Mouse (Mus musculus): ENCODE data around the gene Nol10. TPM values are rescaled to one million over a fixed set of nuclear protein-coding genes. Genes with fewer than 3 reads are reported as not detected.
A peak's percentile ranks its signal among the peaks of the same experiment; 100 is the strongest.

Gene Nol10
- polyA plus RNA-seq, 1 experiment from 2014 or later = 28.1 TPM

GRCm38 (mm10) chr12:17324549-17325470 lies 23.4 kb upstream of the Nol10 start:
- DNase-seq (ENCODE audit: low spot score) (peak; percentile 42), ATAC-seq (ENCODE audit: low FRiP score) (peak; percentile 45; the same call in 1 of the 2 replicates)
- Histone ChIP-seq H3K4me2 (replicated peaks; ENCODE audit: low read depth, low read length) (peak overlapping the region; percentile 52), H3K9ac (ENCODE audit: low read depth, low read length) (peak overlapping the region; percentile 29; the same call in 1 of the 2 replicates), H3K9me3 (ENCODE audit: control insufficient read depth, low read length) (no peaks in the 10 kb centered on the region), H3K4me3 (ENCODE audit: low read depth, low read length) (peak overlapping the region; percentile 30), H3K27me3 (ENCODE audit: control insufficient read depth, insufficient read depth, low read length) (peaks cover 26% of the 10 kb centered on the region), H3K27ac (ENCODE audit: low read depth, low read length) (no peak overlapping the region), H3K4me1 (replicated peaks; ENCODE audit: control insufficient read depth, insufficient read depth, low read length) (no peaks in the 10 kb centered on the region), H3K36me3 (ENCODE audit: control insufficient read depth, insufficient read depth, low read length) (no peaks in the 10 kb centered on the region)
- WGBS = 4% methylated on average over 51 of the region's 51 CpGs

DNA sequence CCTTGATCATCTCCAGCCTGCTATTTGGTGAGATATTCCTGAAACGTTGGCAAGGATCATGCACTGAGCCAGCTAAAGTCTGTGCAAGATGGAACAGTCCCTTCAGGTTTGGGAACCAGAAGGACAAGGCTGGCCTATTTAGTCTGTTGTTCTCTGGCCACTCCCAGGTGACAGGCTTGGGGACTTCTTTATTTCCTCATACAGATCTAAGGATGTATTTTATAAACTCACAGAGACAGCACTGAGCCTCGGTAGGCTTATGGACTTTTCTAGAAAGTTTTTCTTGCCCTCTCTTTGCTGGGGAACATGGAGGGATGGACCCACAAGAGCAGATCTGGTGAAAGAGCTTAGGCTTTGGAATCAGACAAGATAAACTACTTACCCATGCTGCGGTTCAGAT lies 19.0 kb upstream of the Nol10 start, which contains the start of gene Atp6v1c2:
Gene Atp6v1c2 (minus strand): TSS at position 101 of the 400 bp plus-strand sequence.
- H3K36me3 ChIP-seq (ENCODE audit: control insufficient read depth, insufficient read depth, low read length) = no peaks in the 10 kb centered on the region
- no peak within 1 kb of the TSS for H3K4me3 ChIP-seq (ENCODE audit: low read depth, low read length)
- WGBS = 83% methylated on average over 3 of the region's 3 CpGs
- no peak within 1 kb of the TSS for H3K9ac ChIP-seq (ENCODE audit: low read depth, low read length)
- H3K4me1 ChIP-seq (replicated peaks; ENCODE audit: control insufficient read depth, insufficient read depth, low read length) = no peaks in the 10 kb centered on the region
- H3K9me3 ChIP-seq (ENCODE audit: control insufficient read depth, low read length) = no peaks in the 10 kb centered on the region
- H3K27me3 ChIP-seq (ENCODE audit: control insufficient read depth, insufficient read depth, low read length) = peaks cover 14% of the 10 kb centered on the region
- H3K27ac ChIP-seq (ENCODE audit: low read depth, low read length) = no peak within 1 kb of the TSS
- ATAC-seq (ENCODE audit: low FRiP score) (no peak), DNase-seq (ENCODE audit: low spot score) (no peak)
- H3K4me2 ChIP-seq (replicated peaks; ENCODE audit: low read depth, low read length) = no peak within 1 kb of the TSS

DNA sequence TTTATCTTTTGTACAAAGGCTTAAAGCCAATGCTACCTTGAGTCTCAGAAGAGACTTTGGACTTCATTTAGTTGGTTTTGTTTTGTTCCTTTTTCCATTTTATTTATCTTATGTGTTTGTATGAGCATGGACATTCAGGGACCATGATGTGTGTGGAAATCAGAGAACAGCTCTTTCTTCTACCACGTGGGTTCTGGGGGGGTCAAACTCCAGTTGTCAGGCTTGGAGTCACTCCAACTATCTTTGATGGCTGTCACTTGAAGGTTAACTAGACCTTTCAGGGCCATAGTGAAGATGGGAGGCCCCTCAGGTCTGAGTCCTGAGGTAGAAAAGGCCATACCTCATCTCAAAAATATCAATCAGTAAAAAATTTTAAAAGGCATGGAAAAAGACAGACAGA lies 14.8 kb upstream of the Nol10 start:
- no peak for DNase-seq (ENCODE audit: low spot score)
- no peak overlapping the region for H3K27ac ChIP-seq (ENCODE audit: low read depth, low read length)
- no peak overlapping the region for H3K9ac ChIP-seq (ENCODE audit: low read depth, low read length)
- H3K27me3 ChIP-seq (ENCODE audit: control insufficient read depth, insufficient read depth, low read length) = no peaks in the 10 kb centered on the region
- H3K4me3 ChIP-seq (ENCODE audit: low read depth, low read length) = no peak overlapping the region
- H3K36me3 ChIP-seq (ENCODE audit: control insufficient read depth, insufficient read depth, low read length) = no peaks in the 10 kb centered on the region
- no peaks in the 10 kb centered on the region for H3K9me3 ChIP-seq (ENCODE audit: control insufficient read depth, low read length)
- WGBS = 42% methylated on average over 1 of the region's 1 CpGs
- no peak overlapping the region for H3K4me2 ChIP-seq (replicated peaks; ENCODE audit: low read depth, low read length)
- no peak for ATAC-seq (ENCODE audit: low FRiP score)
- H3K4me1 ChIP-seq (replicated peaks; ENCODE audit: control insufficient read depth, insufficient read depth, low read length) = no peaks in the 10 kb centered on the region

- DNase-seq (ENCODE audit: low spot score) (no peak), ATAC-seq (ENCODE audit: low FRiP score) (no peak)
- Histone ChIP-seq H3K27ac (ENCODE audit: low read depth, low read length) (no peak overlapping the region), H3K9ac (ENCODE audit: low read depth, low read length) (no peak overlapping the region), H3K27me3 (ENCODE audit: control insufficient read depth, insufficient read depth, low read length) (no peaks in the 10 kb centered on the region), H3K9me3 (ENCODE audit: control insufficient read depth, low read length) (no peaks in the 10 kb centered on the region), H3K4me3 (ENCODE audit: low read depth, low read length) (no peak overlapping the region), H3K4me1 (replicated peaks; ENCODE audit: control insufficient read depth, insufficient read depth, low read length) (no peaks in the 10 kb centered on the region), H3K4me2 (replicated peaks; ENCODE audit: low read depth, low read length) (no peak overlapping the region), H3K36me3 (ENCODE audit: control insufficient read depth, insufficient read depth, low read length) (no peaks in the 10 kb centered on the region)
- 80% methylated on average over 2 of the region's 2 CpGs for WGBS
Observed at GRCm38 (mm10) chr12:17338338-17338737, 9.9 kb upstream of the Nol10 start.

DNA sequence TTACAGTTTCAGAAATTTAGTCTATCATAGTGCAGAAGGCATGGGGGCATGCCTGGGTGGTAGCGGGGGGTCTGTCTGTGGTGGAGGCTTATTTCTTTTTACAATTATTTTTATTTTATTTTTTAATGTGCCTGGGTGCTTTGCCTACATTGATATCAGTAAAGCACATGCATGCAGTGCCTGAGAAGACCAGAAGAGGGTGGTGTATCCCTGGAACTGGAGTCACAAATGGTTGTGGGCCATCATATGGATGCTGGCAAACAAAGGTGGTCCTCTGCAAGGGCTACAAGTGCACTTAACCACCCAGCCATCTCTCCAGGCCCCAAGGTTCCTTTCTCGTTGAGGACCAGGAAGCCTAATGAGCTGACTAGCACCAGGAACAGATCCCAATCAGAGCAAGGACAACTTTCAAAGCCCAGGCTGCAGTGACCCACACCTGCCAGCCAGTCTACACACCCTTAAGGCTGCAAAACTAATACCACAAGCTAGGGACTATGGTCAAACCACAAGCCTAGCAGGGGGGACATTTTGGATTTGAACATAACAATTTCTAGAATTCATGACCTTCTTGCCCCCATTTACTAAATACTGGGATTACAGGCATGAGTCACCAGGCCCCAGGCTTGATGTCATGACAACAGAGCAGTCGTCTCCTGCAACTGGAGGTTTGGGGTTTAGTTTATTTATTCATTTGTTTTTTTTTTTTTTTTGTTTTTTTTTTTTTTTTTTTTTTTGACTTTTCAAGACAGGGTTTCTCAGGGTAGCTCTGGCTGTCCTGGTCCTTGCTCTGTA lies 8.9 kb upstream of the Nol10 start:
- ATAC-seq (ENCODE audit: low FRiP score) (no peak), DNase-seq (ENCODE audit: low spot score) (peak; percentile 28)
- Histone ChIP-seq H3K27ac (ENCODE audit: low read depth, low read length) (no peak overlapping the region), H3K4me2 (replicated peaks; ENCODE audit: low read depth, low read length) (no peak overlapping the region), H3K9ac (ENCODE audit: low read depth, low read length) (no peak overlapping the region), H3K36me3 (ENCODE audit: control insufficient read depth, insufficient read depth, low read length) (no peaks in the 10 kb centered on the region), H3K4me1 (replicated peaks; ENCODE audit: control insufficient read depth, insufficient read depth, low read length) (no peaks in the 10 kb centered on the region), H3K9me3 (ENCODE audit: control insufficient read depth, low read length) (no peaks in the 10 kb centered on the region), H3K4me3 (ENCODE audit: low read depth, low read length) (no peak overlapping the region), H3K27me3 (ENCODE audit: control insufficient read depth, insufficient read depth, low read length) (no peaks in the 10 kb centered on the region)
- WGBS = 83% methylated on average over 3 of the region's 3 CpGs

- Histone ChIP-seq H3K27ac (ENCODE audit: low read depth, low read length) (no peak overlapping the region), H3K4me2 (replicated peaks; ENCODE audit: low read depth, low read length) (peak overlapping the region; percentile 88), H3K9me3 (ENCODE audit: control insufficient read depth, low read length) (no peaks in the 10 kb centered on the region), H3K4me3 (ENCODE audit: low read depth, low read length) (peak overlapping the region; percentile 71), H3K27me3 (ENCODE audit: control insufficient read depth, insufficient read depth, low read length) (no peaks in the 10 kb centered on the region), H3K4me1 (replicated peaks; ENCODE audit: control insufficient read depth, insufficient read depth, low read length) (no peaks in the 10 kb centered on the region), H3K9ac (ENCODE audit: low read depth, low read length) (peak overlapping the region; percentile 75), H3K36me3 (ENCODE audit: control insufficient read depth, insufficient read depth, low read length) (0 out of 2 replicates have a peak, but pooled peaks cover 3% of the 10 kb centered on the region)
- ATAC-seq (ENCODE audit: low FRiP score) = peak; percentile 48
- 38% methylated on average over 11 of the region's 11 CpGs for WGBS
- peak; percentile 48 for DNase-seq (ENCODE audit: low spot score)
Observed at GRCm38 (mm10) chr12:17347327-17348047, 771 bp upstream of the Nol10 start.

DNA sequence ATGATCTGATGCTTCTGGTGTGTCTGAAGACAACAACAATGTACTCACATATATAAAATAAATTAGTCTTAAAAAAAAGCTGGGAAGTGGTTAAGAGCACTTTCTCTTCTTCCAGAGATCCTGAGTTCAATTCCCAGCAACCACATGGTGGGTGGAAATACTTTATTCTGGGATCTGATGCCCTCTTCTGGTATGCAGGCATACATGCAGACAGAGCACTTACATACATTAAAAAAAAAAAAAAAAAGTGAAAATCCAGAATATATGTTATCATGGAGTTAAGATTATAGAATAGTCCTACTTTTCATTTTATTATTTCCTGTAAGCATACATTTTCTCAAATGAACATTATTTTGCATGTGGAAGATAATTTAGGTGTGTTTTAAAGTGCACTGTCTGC lies 1.8 kb downstream of the Nol10 start:
- Histone ChIP-seq H3K27me3 (ENCODE audit: control insufficient read depth, insufficient read depth, low read length) (no peaks in the 10 kb centered on the region), H3K9me3 (ENCODE audit: control insufficient read depth, low read length) (no peaks in the 10 kb centered on the region), H3K4me2 (replicated peaks; ENCODE audit: low read depth, low read length) (no peak overlapping the region), H3K36me3 (ENCODE audit: control insufficient read depth, insufficient read depth, low read length) (0 out of 2 replicates have a peak, but pooled peaks cover 4% of the 10 kb centered on the region), H3K4me3 (ENCODE audit: low read depth, low read length) (no peak overlapping the region), H3K4me1 (replicated peaks; ENCODE audit: control insufficient read depth, insufficient read depth, low read length) (no peaks in the 10 kb centered on the region), H3K27ac (ENCODE audit: low read depth, low read length) (no peak overlapping the region), H3K9ac (ENCODE audit: low read depth, low read length) (no peak overlapping the region)
- ATAC-seq (ENCODE audit: low FRiP score) (no peak), DNase-seq (ENCODE audit: low spot score) (no peak)

DNA sequence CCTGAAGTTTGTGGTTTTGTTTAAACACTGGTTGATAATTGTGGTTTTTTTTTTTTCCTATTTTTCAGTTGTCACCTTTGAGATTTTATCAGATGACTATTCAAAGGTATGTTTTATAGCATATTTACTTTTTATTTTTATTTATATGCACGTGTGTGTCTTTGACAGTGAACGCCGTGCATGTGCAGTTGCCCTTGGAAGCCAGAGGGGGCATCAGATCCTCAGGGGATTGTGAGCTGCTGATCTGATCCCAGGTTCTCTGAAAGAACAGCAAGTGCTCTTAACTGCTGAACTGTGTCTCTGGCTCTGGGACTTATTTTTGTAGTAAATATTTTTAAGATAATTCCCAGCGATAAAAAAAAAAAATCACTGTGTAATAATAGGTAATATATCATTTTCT lies 8.6 kb downstream of the Nol10 start:
- ATAC-seq (ENCODE audit: low FRiP score) (no peak), DNase-seq (ENCODE audit: low spot score) (peak; percentile 21)
- Histone ChIP-seq H3K27me3 (ENCODE audit: control insufficient read depth, insufficient read depth, low read length) (no peaks in the 10 kb centered on the region), H3K36me3 (ENCODE audit: control insufficient read depth, insufficient read depth, low read length) (0 out of 2 replicates have a peak, but pooled peaks cover 4% of the 10 kb centered on the region), H3K4me1 (replicated peaks; ENCODE audit: control insufficient read depth, insufficient read depth, low read length) (no peaks in the 10 kb centered on the region), H3K9me3 (ENCODE audit: control insufficient read depth, low read length) (no peaks in the 10 kb centered on the region), H3K4me2 (replicated peaks; ENCODE audit: low read depth, low read length) (no peak overlapping the region), H3K4me3 (ENCODE audit: low read depth, low read length) (no peak overlapping the region), H3K27ac (ENCODE audit: low read depth, low read length) (no peak overlapping the region), H3K9ac (ENCODE audit: low read depth, low read length) (no peak overlapping the region)
- WGBS = 93% methylated on average over 4 of the region's 4 CpGs
